Mouse (Mus musculus) stomach, embryonic 15.5 days (tissue): ENCODE measurements around the gene Ahnak. TPM values are rescaled to one million over a fixed set of nuclear protein-coding genes. Genes with fewer than 3 reads are reported as not detected.

Source experiments
- ATAC-seq: fragments of 200-750 bp; cut with Nextera tagmentation; 2 replicates; pipeline ENCODE4 v1.8.0; 2017; ENCODE audit warnings: low read depth, moderate number of reproducible peaks, moderate TSS enrichment; ENCODE audit not compliant: insufficient read depth, low FRiP score
- H3K27ac ChIP-seq: fragments of 300-500 bp; sonication (generic); 2 replicates; pipeline ENCODE4 v1.5.1; 2015; ENCODE audit warnings: mild to moderate bottlenecking, inconsistent platforms
- H3K27me3 ChIP-seq: fragments of 300-500 bp; sonication (generic); replicated peaks from 2 replicates; pipeline ENCODE4 v1.6.1; 2015; ENCODE audit warnings: inconsistent platforms
- H3K36me3 ChIP-seq: fragments of 300-500 bp; sonication (generic); 2 replicates; pipeline ENCODE4 v1.6.1; 2015; ENCODE audit warnings: inconsistent platforms
- H3K4me1 ChIP-seq: fragments of 300-500 bp; sonication (generic); 2 replicates; pipeline ENCODE4 v1.6.1; 2015; ENCODE audit warnings: inconsistent platforms
- H3K4me2 ChIP-seq: fragments of 300-500 bp; sonication (generic); 2 replicates; pipeline ENCODE4 v1.6.1; 2015; ENCODE audit warnings: mild to moderate bottlenecking, inconsistent platforms
- H3K4me3 ChIP-seq: fragments of 300-500 bp; sonication (generic); replicated peaks from 2 replicates; pipeline ENCODE4 v1.5.1; 2015; ENCODE audit warnings: inconsistent platforms
- H3K9ac ChIP-seq: fragments of 300-500 bp; sonication (generic); 2 replicates; pipeline ENCODE4 v1.6.1; 2015; ENCODE audit warnings: inconsistent platforms
- H3K9me3 ChIP-seq: fragments of 300-500 bp; sonication (generic); 2 replicates; pipeline ENCODE4 v1.6.1; 2016; ENCODE audit warnings: inconsistent platforms
- WGBS: fragments of 180-500 bp; shearing (Covaris S2); methylation state at CpG from one replicate; pipeline ENCODE4 v1.1.7; 2015; 5-methylcytosine and 5-hydroxymethylcytosine counted together
- polyA plus RNA-seq: library from polyadenylated mRNA; unstranded; fragments of >200 nt; fragmentation: Nextera tagmentation; extraction: Ambion mirVana; gene quantifications from 2 replicates; pipeline ENCODE4 v1.2.1, GENCODE M21; 2015

Ahnak gene
- 32.2 and 43.5 TPM in 2 replicates for polyA plus RNA-seq

- ATAC-seq, result peak; percentile 52
- Histone ChIP-seq H3K4me2 (peak within 1 kb of the TSS; percentile 77), H3K36me3 (no peaks in the 10 kb centered on the region), H3K9ac (peak within 1 kb of the TSS; percentile 76), H3K4me3 (peak within 1 kb of the TSS; percentile 85), H3K4me1 (peaks cover 61% of the 10 kb centered on the region), H3K27me3 (no peaks in the 10 kb centered on the region), H3K27ac (peak within 1 kb of the TSS; percentile 98), H3K9me3 (no peaks in the 10 kb centered on the region)
- WGBS, result under 1% methylated on average over 38 of the region's 42 CpGs
Observed at GRCm38 (mm10) chr19:8989066-8989566, at the start of gene Ahnak. Gene Ahnak (plus strand): TSS chr19:8989284.

GRCm38 (mm10) chr19:8940526-8941133 lies 48.5 kb upstream of the Ahnak start:
- Histone ChIP-seq H3K4me2 (peak overlapping the region; percentile 67; the same call in 1 of the 2 replicates), H3K4me3 (no peak overlapping the region), H3K27ac (peak overlapping the region; percentile 98; the same call in 1 of the 2 replicates), H3K9ac (0 out of 2 replicates have a peak overlapping the region, but pooled peaks have one; percentile 50), H3K9me3 (no peaks in the 10 kb centered on the region), H3K4me1 (peaks cover 30% of the 10 kb centered on the region), H3K27me3 (no peaks in the 10 kb centered on the region), H3K36me3 (peaks cover 21% of the 10 kb centered on the region)
- 76% methylated on average over 15 of the region's 15 CpGs for WGBS
- no peak for ATAC-seq

- Histone ChIP-seq H3K9ac (peak overlapping the region; percentile 50; the same call in 1 of the 2 replicates), H3K27me3 (no peaks in the 10 kb centered on the region), H3K27ac (peak overlapping the region; percentile 98), H3K4me3 (peak overlapping the region; percentile 96), H3K4me2 (peak overlapping the region; percentile 67), H3K4me1 (peaks cover 30% of the 10 kb centered on the region), H3K36me3 (peaks cover 26% of the 10 kb centered on the region), H3K9me3 (no peaks in the 10 kb centered on the region)
- ATAC-seq, result no peak
- WGBS, result 29% methylated on average over 10 of the region's 10 CpGs
Observed at GRCm38 (mm10) chr19:8941136-8941514, 48.0 kb upstream of the Ahnak start.

GRCm38 (mm10) chr19:8941515-8942217 lies 47.4 kb upstream of the Ahnak start, which contains the start of gene Mta2:
Gene Mta2 (plus strand): TSS chr19:8941875.
- Histone ChIP-seq H3K9me3 (no peaks in the 10 kb centered on the region), H3K36me3 (peaks cover 31% of the 10 kb centered on the region), H3K9ac (peak within 1 kb of the TSS; percentile 99), H3K4me2 (peak within 1 kb of the TSS; percentile 67), H3K27ac (peak within 1 kb of the TSS; percentile 98), H3K27me3 (no peaks in the 10 kb centered on the region), H3K4me3 (peak within 1 kb of the TSS; percentile 96), H3K4me1 (peaks cover 30% of the 10 kb centered on the region)
- WGBS, result under 1% methylated on average over 64 of the region's 64 CpGs
- peak; percentile 95 for ATAC-seq

- Histone ChIP-seq H3K4me3 (peak overlapping the region; percentile 96), H3K36me3 (peaks cover 30% of the 10 kb centered on the region), H3K9me3 (no peaks in the 10 kb centered on the region), H3K27ac (peak overlapping the region; percentile 98), H3K27me3 (no peaks in the 10 kb centered on the region), H3K4me1 (peaks cover 30% of the 10 kb centered on the region), H3K9ac (peak overlapping the region; percentile 99), H3K4me2 (peak overlapping the region; percentile 67)
- 0% methylated on average over 46 of the region's 46 CpGs for WGBS
- ATAC-seq, result peak; percentile 43
Observed at GRCm38 (mm10) chr19:8942276-8942964, 46.7 kb upstream of the Ahnak start.

- no peaks in the 10 kb centered on the region for H3K9me3 ChIP-seq
- no peak for ATAC-seq
- peaks cover 34% of the 10 kb centered on the region for H3K36me3 ChIP-seq
- H3K27me3 ChIP-seq, result no peaks in the 10 kb centered on the region
- peak overlapping the region; percentile 98 for H3K27ac ChIP-seq
- H3K4me1 ChIP-seq, result peaks cover 30% of the 10 kb centered on the region
- 41% methylated on average over 2 of the region's 2 CpGs for WGBS
- H3K4me3 ChIP-seq, result peak overlapping the region; percentile 96
- peak overlapping the region; percentile 99 for H3K9ac ChIP-seq
- H3K4me2 ChIP-seq, result peak overlapping the region; percentile 67
Observed at GRCm38 (mm10) chr19:8943047-8943446, 46.0 kb upstream of the Ahnak start.

GRCm38 (mm10) chr19:8944062-8944461 lies 45.0 kb upstream of the Ahnak start:
- no peak for ATAC-seq
- Histone ChIP-seq H3K27ac (peak overlapping the region; percentile 70; the same call in 1 of the 2 replicates), H3K9ac (no peak overlapping the region), H3K9me3 (no peaks in the 10 kb centered on the region), H3K4me3 (peak overlapping the region; percentile 13), H3K36me3 (peaks cover 43% of the 10 kb centered on the region), H3K27me3 (no peaks in the 10 kb centered on the region), H3K4me2 (peak overlapping the region; percentile 67), H3K4me1 (peaks cover 30% of the 10 kb centered on the region)
- WGBS, result 33% methylated on average over 5 of the region's 5 CpGs

- no peaks in the 10 kb centered on the region for H3K27me3 ChIP-seq
- H3K9ac ChIP-seq, result no peak overlapping the region
- H3K36me3 ChIP-seq, result peaks cover 44% of the 10 kb centered on the region
- peaks cover 30% of the 10 kb centered on the region for H3K4me1 ChIP-seq
- H3K4me3 ChIP-seq, result peak overlapping the region; percentile 26
- WGBS, result 13% methylated on average over 5 of the region's 5 CpGs
- 0 out of 2 replicates have a peak overlapping the region, but pooled peaks have one; percentile 35 for H3K27ac ChIP-seq
- no peak for ATAC-seq
- H3K9me3 ChIP-seq, result no peaks in the 10 kb centered on the region
- H3K4me2 ChIP-seq, result peak overlapping the region; percentile 67
Observed at GRCm38 (mm10) chr19:8944750-8945149, 44.3 kb upstream of the Ahnak start.

- Histone ChIP-seq H3K27me3 (no peaks in the 10 kb centered on the region), H3K9me3 (no peaks in the 10 kb centered on the region), H3K9ac (no peak overlapping the region), H3K36me3 (peaks cover 47% of the 10 kb centered on the region), H3K27ac (no peak overlapping the region), H3K4me3 (peak overlapping the region; percentile 26), H3K4me1 (peaks cover 30% of the 10 kb centered on the region), H3K4me2 (peak overlapping the region; percentile 67)
- ATAC-seq, result no peak
- WGBS, result 72% methylated on average over 6 of the region's 6 CpGs
Observed at GRCm38 (mm10) chr19:8945251-8945650, 43.8 kb upstream of the Ahnak start.

- H3K9me3 ChIP-seq, result no peaks in the 10 kb centered on the region
- ATAC-seq, result no peak
- H3K4me1 ChIP-seq, result peaks cover 25% of the 10 kb centered on the region
- H3K27ac ChIP-seq, result no peak overlapping the region
- no peak overlapping the region for H3K9ac ChIP-seq
- peaks cover 63% of the 10 kb centered on the region for H3K36me3 ChIP-seq
- no peak overlapping the region for H3K4me2 ChIP-seq
- H3K4me3 ChIP-seq, result no peak overlapping the region
- WGBS, result 79% methylated on average over 7 of the region's 7 CpGs
- no peaks in the 10 kb centered on the region for H3K27me3 ChIP-seq
Observed at GRCm38 (mm10) chr19:8946929-8947328, 42.2 kb upstream of the Ahnak start.

GRCm38 (mm10) chr19:8950190-8950589 lies 38.9 kb upstream of the Ahnak start:
- H3K36me3 ChIP-seq, result peaks cover 61% of the 10 kb centered on the region
- 88% methylated on average over 5 of the region's 5 CpGs for WGBS
- peaks cover 20% of the 10 kb centered on the region for H3K4me1 ChIP-seq
- H3K4me3 ChIP-seq, result no peak overlapping the region
- no peak overlapping the region for H3K9ac ChIP-seq
- no peak overlapping the region for H3K27ac ChIP-seq
- H3K4me2 ChIP-seq, result no peak overlapping the region
- H3K27me3 ChIP-seq, result no peaks in the 10 kb centered on the region
- no peak for ATAC-seq
- H3K9me3 ChIP-seq, result no peaks in the 10 kb centered on the region
